Mouse (Mus musculus): ENCODE data around the gene Gnai2. TPM values are rescaled to one million over a fixed set of nuclear protein-coding genes. Genes with fewer than 3 reads are reported as not detected.

Gene Gnai2
- polyA plus RNA-seq, 1 experiment from 2014 or later: 404 TPM

DNA sequence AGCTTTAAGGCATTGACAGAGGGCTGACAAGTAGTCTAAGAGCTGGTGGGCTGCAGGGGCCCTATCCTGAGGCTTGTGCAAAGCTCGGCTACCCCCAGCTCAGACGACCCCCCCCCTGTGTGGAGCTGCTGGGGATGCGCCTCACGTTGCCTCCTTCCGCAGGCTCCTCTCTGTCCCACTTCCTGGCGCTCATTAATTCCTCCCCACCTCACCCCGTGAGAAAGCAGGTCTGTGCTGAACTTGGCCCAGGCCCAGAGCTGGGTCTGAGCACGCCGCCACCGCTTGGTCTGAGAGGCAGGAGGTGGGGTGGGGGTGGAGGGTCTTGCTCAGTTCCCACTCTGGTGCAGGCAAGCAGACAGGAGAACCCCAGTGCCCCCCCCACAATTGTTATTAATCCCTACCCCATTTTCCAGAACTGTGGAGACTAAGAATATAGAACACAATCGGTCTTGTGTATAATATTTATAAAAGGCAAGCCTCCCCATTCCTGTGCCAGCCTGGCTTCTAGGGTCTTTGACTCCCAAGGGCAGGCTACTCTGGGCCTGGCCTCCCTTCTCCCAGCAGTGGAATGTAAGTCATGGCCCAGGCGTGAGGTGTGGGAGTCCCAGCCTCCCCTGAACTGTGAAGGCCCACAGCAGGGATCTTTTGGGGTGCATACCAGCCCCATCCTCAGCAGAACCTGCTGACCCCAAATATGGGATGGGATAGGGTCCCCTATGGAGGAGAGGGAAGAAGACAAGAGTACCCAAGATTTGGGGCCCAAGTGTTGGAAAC lies 15.7 kb upstream of the Gnai2 start:
- peaks cover 16% of the 10 kb centered on the region for H3K4me1 ChIP-seq
- WGBS: 51% methylated on average over 12 of the region's 12 CpGs
- no peak overlapping the region for H3K4me3 ChIP-seq
- DNase-seq (ENCODE audit: low spot score): no peak
- H3K27ac ChIP-seq: 0 out of 2 replicates have a peak overlapping the region, but pooled peaks have one; percentile 14
- H3K27me3 ChIP-seq (ENCODE audit: insufficient read depth, poor library complexity, severe bottlenecking): peaks cover 12% of the 10 kb centered on the region; the same call in 1 of the 2 replicates
- no peaks in the 10 kb centered on the region for H3K9me3 ChIP-seq
- H3K36me3 ChIP-seq: no peaks in the 10 kb centered on the region

DNA sequence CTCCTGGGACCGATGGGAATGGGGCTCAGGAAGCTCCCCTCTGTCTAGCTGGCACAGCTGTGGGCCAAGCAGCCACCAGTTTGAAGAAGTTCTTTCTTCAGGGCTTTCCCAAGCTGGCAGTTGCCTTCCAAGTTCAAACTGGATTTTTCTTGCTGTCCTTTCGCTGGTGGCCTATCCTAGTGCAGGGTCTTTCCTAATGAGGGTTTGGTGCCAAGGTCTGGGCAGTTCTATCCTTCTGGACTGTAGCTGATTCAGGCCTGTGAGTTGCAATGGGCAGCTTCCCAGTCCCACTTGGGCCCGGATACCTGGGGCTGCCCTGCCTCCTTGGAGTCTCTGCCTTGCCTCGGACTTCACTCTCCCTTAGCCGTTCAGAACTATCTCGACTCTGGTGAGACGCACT lies 15.1 kb upstream of the Gnai2 start:
- no peak for DNase-seq (ENCODE audit: low spot score)
- H3K9me3 ChIP-seq: no peaks in the 10 kb centered on the region
- peaks cover 17% of the 10 kb centered on the region for H3K4me1 ChIP-seq
- no peaks in the 10 kb centered on the region for H3K36me3 ChIP-seq
- H3K27ac ChIP-seq: no peak overlapping the region
- H3K27me3 ChIP-seq (ENCODE audit: insufficient read depth, poor library complexity, severe bottlenecking): peaks cover 12% of the 10 kb centered on the region; the same call in 1 of the 2 replicates
- WGBS: 67% methylated on average over 7 of the region's 7 CpGs
- no peak overlapping the region for H3K4me3 ChIP-seq

DNA sequence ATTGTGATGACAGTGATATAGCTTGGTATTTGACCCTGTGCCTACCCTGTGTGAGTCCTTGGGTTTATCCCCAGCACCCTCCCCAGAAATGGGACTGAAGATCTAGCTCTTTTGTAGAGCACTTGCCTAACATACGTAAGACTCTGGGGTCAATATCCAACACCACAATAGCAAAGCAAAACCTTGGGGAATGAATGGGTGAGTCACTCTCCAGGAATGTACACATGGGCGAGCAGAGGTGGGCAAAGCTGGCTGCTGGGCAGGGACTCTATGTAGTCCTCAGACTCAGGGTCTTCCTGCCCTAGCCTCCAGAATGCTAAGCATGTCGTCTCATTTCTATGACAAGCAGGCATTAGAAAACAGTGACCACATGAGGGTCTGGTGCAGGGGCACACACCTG lies 13.6 kb upstream of the Gnai2 start:
- no peak overlapping the region for H3K4me3 ChIP-seq
- peaks cover 16% of the 10 kb centered on the region; the same call in 1 of the 2 replicates for H3K27me3 ChIP-seq (ENCODE audit: insufficient read depth, poor library complexity, severe bottlenecking)
- H3K36me3 ChIP-seq: no peaks in the 10 kb centered on the region
- no peak for DNase-seq (ENCODE audit: low spot score)
- H3K9me3 ChIP-seq: no peaks in the 10 kb centered on the region
- H3K27ac ChIP-seq: no peak overlapping the region
- WGBS: 48% methylated on average over 3 of the region's 3 CpGs
- peaks cover 30% of the 10 kb centered on the region for H3K4me1 ChIP-seq

DNA sequence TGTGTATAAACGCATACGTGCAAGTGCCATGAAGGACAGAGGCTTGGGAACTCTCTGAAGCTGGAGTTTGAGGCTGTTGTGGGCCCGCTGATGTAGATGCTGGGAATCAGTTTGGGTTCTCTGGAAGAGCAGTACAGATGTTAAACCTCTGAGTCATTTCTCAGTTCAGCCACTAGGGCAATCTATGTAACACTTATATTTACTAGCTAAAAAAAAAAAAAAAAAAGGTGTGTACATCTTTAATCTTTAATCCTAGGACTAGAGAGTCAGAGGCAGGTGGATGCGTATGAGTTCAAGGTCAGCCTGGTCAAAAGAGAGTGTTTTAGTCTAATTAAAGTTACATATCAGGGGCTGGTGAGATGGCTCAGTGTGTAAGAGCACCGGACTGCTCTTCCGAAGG lies 11.8 kb upstream of the Gnai2 start:
- Histone ChIP-seq H3K27me3 (ENCODE audit: insufficient read depth, poor library complexity, severe bottlenecking) (peaks cover 16% of the 10 kb centered on the region; the same call in 1 of the 2 replicates), H3K36me3 (no peaks in the 10 kb centered on the region), H3K27ac (no peak overlapping the region), H3K4me1 (peaks cover 30% of the 10 kb centered on the region), H3K4me3 (no peak overlapping the region), H3K9me3 (no peaks in the 10 kb centered on the region)
- 78% methylated on average over 6 of the region's 6 CpGs for WGBS
- no peak for DNase-seq (ENCODE audit: low spot score)

DNA sequence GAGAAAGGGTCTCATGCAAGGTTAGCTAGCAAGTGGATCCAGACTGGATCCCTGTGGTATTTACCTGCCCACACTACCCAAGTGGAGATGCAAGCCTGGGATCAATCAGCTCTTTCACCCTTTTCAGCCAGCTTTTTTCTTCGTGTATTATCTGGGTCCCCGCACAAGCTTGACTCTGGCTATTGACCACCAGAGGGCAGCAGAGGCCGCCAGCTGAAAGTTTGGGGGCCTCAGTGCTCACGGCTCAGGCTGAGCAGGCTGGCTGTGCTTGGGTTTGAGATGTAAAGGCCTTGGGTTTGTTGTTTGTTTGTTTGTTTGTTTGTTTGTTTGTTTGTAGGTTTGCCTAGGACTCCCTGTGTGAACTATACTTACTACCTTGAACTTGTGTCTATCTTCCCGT lies 10.4 kb upstream of the Gnai2 start:
- H3K27me3 ChIP-seq (ENCODE audit: insufficient read depth, poor library complexity, severe bottlenecking): peaks cover 11% of the 10 kb centered on the region; the same call in 1 of the 2 replicates
- H3K36me3 ChIP-seq: no peaks in the 10 kb centered on the region
- no peak overlapping the region for H3K27ac ChIP-seq
- DNase-seq (ENCODE audit: low spot score): peak; percentile 89
- peaks cover 19% of the 10 kb centered on the region for H3K4me1 ChIP-seq
- 9% methylated on average over 5 of the region's 5 CpGs for WGBS
- no peak overlapping the region for H3K4me3 ChIP-seq
- H3K9me3 ChIP-seq: no peaks in the 10 kb centered on the region

DNA sequence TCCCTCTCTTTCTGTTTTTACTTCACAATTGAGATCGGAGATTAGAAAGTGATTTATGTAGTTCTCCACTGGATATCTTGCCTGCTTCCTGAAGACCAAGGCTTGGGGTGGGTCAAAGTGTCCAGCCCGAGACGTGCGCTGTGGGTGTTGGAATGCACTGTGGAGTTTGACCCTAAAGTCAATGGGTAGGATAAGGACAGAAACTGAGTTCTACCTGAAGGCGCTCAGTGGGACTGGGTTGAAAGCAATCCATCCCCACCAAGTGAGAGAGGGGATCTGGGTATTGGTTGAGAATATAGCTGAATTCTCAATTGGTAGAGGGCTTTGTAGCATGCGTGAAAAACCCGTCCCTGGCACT lies 10.0 kb upstream of the Gnai2 start:
- no peaks in the 10 kb centered on the region for H3K36me3 ChIP-seq
- H3K4me1 ChIP-seq: peaks cover 18% of the 10 kb centered on the region
- no peaks in the 10 kb centered on the region for H3K9me3 ChIP-seq
- DNase-seq (ENCODE audit: low spot score): no peak
- H3K27me3 ChIP-seq (ENCODE audit: insufficient read depth, poor library complexity, severe bottlenecking): peaks cover 6% of the 10 kb centered on the region; the same call in 1 of the 2 replicates
- peak overlapping the region; percentile 85; the same call in 1 of the 2 replicates for H3K27ac ChIP-seq
- 49% methylated on average over 7 of the region's 7 CpGs for WGBS
- H3K4me3 ChIP-seq: peak overlapping the region; percentile 57

DNA sequence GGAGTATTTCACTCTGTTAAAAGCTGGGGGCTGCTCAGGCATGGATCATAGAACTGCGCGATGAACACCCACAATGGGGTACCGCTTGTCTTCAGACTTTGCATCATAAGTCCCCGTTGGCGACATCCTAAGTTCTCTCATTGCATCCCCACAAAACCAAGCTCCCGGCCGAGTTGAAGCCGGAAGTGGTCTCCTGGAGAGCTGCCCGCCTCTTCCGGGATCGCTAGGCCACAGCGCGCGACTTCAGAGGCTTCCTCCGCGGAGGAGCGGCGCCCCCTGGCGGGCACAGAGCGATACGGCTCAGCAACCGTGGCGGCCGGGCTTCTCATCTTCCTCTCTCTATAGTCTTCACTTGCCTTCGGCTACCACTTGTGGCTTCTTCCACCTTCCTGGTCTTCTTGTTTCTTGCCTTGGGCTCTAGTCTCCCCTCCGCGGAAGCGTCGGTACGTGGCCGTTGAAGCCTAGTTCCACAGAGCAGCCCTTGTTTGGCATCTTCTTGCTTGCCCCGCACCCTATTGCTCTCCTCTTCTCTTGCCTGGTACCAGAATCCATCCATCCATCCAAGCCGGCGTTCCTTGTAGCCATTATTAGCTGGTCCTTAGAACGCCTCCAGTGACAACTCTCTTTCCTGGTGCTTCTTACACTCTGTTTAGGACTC lies 9.5 kb upstream of the Gnai2 start:
- no peaks in the 10 kb centered on the region for H3K9me3 ChIP-seq
- peak overlapping the region; percentile 57 for H3K4me3 ChIP-seq
- H3K4me1 ChIP-seq: peaks cover 18% of the 10 kb centered on the region
- no peaks in the 10 kb centered on the region for H3K36me3 ChIP-seq
- peaks cover 5% of the 10 kb centered on the region; the same call in 1 of the 2 replicates for H3K27me3 ChIP-seq (ENCODE audit: insufficient read depth, poor library complexity, severe bottlenecking)
- peak; percentile 94 for DNase-seq (ENCODE audit: low spot score)
- H3K27ac ChIP-seq: peak overlapping the region; percentile 85
- WGBS: 5% methylated on average over 35 of the region's 35 CpGs

DNA sequence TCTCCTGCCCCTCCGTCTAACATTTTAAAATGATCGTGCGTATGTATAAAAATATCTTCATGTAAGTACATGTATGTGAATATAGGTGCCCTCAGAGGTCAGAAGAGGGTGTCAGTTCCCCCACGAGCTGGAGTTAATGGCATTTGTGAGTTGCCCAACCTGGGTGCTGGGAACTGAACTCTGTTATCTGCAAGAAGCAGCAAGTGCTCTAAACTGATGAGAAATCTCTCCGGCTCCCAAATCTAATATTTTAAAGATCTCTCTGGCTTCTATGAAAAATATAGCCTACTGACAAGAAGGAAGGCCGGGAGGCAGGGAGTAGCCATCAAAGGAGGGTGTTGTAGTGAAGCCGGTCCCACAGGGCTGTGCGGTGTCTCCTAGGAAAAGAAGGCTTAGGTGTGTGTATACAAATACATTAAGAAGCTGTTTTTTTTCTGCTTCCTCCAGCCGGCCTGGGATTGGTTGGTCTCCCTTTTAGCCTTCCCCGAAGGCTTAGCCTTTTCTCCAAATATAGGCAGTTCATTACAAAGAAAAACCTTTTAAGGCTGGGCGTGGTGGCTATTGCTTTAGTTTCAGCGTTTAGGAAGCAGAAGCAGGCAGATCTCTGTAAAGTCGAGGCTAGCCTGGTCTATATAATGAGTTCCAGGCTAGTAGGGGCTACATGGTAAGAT lies 8.5 kb upstream of the Gnai2 start:
- 0 out of 2 replicates have a peak overlapping the region, but pooled peaks have one; percentile 57 for H3K4me3 ChIP-seq

DNA sequence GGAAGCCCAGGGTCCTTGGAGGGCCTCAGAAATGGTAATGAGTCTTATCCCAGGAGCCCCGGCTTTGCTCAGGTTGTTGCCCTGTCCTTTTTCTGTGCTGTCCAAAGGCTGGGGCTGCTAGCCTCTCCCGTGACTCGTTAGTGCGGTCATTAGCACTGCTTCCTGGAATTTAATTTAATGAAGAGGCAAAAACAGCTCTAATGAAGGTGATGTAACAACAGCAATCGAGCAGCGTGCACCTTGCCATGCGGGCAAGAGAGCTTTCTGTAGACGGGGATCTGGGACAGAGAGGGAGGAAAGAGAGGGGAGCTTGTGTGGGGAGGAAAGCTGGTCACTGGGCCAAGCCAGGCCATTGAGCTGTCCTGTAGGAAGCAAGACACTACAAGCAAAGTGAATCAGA lies 6.5 kb upstream of the Gnai2 start:
- H3K27me3 ChIP-seq (ENCODE audit: insufficient read depth, poor library complexity, severe bottlenecking): peaks cover 5% of the 10 kb centered on the region; the same call in 1 of the 2 replicates
- H3K27ac ChIP-seq: peak overlapping the region; percentile 56; the same call in 1 of the 2 replicates
- no peaks in the 10 kb centered on the region for H3K9me3 ChIP-seq
- H3K4me3 ChIP-seq: no peak overlapping the region
- DNase-seq (ENCODE audit: low spot score): no peak
- H3K4me1 ChIP-seq: peaks cover 33% of the 10 kb centered on the region
- H3K36me3 ChIP-seq: no peaks in the 10 kb centered on the region
- 59% methylated on average over 8 of the region's 8 CpGs for WGBS

More for the DNA sequence above, 8.5 kb upstream of the Gnai2 start:
- peaks cover 22% of the 10 kb centered on the region for H3K4me1 ChIP-seq
- no peaks in the 10 kb centered on the region for H3K36me3 ChIP-seq
- no peaks in the 10 kb centered on the region for H3K9me3 ChIP-seq
- 88% methylated on average over 13 of the region's 13 CpGs for WGBS
- peak overlapping the region; percentile 85; the same call in 1 of the 2 replicates for H3K27ac ChIP-seq
- H3K27me3 ChIP-seq (ENCODE audit: insufficient read depth, poor library complexity, severe bottlenecking): peaks cover 5% of the 10 kb centered on the region; the same call in 1 of the 2 replicates
- DNase-seq (ENCODE audit: low spot score): no peak

DNA sequence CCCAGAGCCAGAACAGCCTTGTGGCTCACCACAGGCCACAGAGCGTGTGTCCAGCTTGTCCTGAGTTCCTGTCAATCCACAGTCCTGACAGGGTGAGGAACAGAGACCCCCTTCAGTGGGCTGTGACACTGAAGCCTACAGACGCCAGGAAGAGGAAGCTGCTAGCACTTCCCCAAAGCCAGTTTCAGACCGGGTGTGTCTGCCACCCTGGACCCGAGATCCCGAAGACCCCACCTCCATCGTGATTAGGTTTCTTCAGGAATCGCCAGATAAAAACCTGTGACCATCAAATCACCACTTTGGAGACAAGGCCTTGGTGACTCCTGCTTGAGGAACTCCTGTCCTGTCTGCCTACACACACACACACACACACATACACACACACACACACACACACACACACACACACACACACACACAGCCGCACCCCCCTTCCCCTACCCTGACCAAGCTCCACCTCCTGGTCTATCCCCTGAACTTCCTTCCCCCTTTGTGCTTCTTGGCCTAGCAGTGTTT lies 5.1 kb upstream of the Gnai2 start:
- DNase-seq (ENCODE audit: low spot score): no peak
- 22% methylated on average over 8 of the region's 8 CpGs for whole genome bisulfite sequencing

DNA sequence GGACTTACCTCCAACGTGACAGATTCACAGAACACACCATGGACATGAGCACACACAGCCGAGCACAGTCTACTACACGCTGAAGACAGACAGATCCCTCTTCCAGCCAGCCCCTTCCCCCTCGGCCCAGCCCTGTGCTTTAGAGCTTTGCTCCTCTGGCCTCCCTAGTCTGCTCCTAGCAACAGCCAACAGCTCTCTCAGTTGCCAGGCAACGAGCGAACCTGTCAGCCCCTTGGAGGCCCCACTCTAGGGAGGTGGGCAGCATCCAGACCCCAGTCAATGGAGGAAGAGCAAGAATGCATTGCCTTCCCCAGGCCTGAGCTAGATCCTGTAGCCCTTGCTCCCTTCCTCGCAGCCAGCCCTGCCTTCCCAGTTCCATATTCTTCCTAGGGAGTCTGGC lies 1.9 kb upstream of the Gnai2 start:
- no peaks in the 10 kb centered on the region for H3K27me3 ChIP-seq (ENCODE audit: insufficient read depth, poor library complexity, severe bottlenecking)
- DNase-seq (ENCODE audit: low spot score): peak; percentile 87
- H3K4me3 ChIP-seq: peak overlapping the region; percentile 6; the same call in 1 of the 2 replicates
- peak overlapping the region; percentile 59 for H3K27ac ChIP-seq
- peaks cover 54% of the 10 kb centered on the region for H3K4me1 ChIP-seq
- H3K9me3 ChIP-seq: no peaks in the 10 kb centered on the region
- H3K36me3 ChIP-seq: 0 out of 2 replicates have a peak, but pooled peaks cover 3% of the 10 kb centered on the region
- WGBS: 29% methylated on average over 7 of the region's 7 CpGs

More for the DNA sequence above, 5.1 kb upstream of the Gnai2 start:
- H3K27ac ChIP-seq: peak overlapping the region; percentile 48
- no peak overlapping the region for H3K4me3 ChIP-seq
- H3K9me3 ChIP-seq: no peaks in the 10 kb centered on the region
- H3K27me3 ChIP-seq (ENCODE audit: insufficient read depth, poor library complexity, severe bottlenecking): peaks cover 5% of the 10 kb centered on the region; the same call in 1 of the 2 replicates
- H3K4me1 ChIP-seq: peaks cover 43% of the 10 kb centered on the region
- H3K36me3 ChIP-seq: no peaks in the 10 kb centered on the region

DNA sequence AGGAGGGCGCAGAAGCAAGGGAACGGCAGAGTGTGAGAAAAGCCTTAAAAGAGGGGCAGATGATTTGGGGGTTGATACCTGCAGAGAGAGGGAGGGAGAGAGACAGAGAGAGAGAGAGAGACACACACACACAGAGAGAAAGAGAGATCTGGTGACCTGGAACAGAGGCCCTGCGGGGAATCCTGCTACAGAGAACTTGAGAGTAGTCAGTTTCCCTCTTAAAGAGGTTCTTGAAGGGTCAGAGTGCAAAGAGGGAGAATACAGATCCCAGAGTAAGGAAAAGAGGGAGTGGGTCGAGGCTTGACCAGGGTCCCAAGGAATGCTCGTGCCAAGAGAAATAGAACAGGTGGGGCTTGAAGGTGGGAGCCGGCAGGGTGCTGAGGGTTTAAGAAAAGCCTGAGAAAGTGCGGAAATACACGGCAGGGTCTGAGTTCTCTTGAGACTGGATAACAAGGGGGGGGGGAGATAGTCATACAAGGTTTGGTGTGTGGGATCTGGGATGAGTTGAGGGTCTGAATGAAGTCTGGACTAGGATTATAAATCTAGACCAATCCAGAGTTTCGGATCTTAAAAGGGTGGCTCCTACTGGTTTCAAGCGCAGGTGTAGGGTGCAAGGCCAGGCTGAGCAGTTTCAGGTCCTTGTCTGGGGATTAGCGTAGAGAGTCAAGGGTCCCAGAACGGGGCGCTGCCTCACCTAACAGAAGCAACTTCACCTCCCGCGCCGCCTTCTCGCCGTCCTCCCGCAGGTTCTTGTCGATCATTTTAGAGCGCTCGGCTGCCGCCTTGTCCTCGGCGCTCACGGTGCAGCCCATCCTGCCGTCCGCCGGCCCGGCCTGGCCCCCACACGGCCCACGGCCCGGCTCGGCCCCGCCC lies 525 bp downstream of the Gnai2 start:
- DNase-seq (ENCODE audit: low spot score): no peak
- H3K9me3 ChIP-seq: no peaks in the 10 kb centered on the region
- peak overlapping the region; percentile 94 for H3K27ac ChIP-seq
- no peaks in the 10 kb centered on the region for H3K27me3 ChIP-seq (ENCODE audit: insufficient read depth, poor library complexity, severe bottlenecking)
- peaks cover 74% of the 10 kb centered on the region for H3K4me1 ChIP-seq
- peaks cover 9% of the 10 kb centered on the region; the same call in 1 of the 2 replicates for H3K36me3 ChIP-seq
- peak overlapping the region; percentile 84 for H3K4me3 ChIP-seq
- WGBS: under 1% methylated on average over 35 of the region's 35 CpGs

Measured in heart, embryonic 10.5 days (tissue).